In genomic region chr8:69984876-69985553, GRCm38 (mm10) we compare ENCODE assay signal across 15 mouse cellular contexts. TPM values are rescaled to one million over a fixed set of nuclear protein-coding genes. Genes with fewer than 3 reads are reported as not detected.
DNase-seq lines count a peak whose midpoint lies in the region; ATAC-seq and TF ChIP-seq lines count a peak whose summit lies in the region.
"Had no signal": no experiment of that assay in that cellular context is flagged by ENCODE, and none has a peak within 500 bp of the region (broad histone marks: within the 10 kb centered on the region; RNA-seq: fewer than 3 reads in every experiment).

No protein-coding gene starts in this region.

- H3K36me3 ChIP-seq in thymus, adult 2 months (ENCODE audit: control insufficient read depth, insufficient read depth, low read length), result no peaks in the 10 kb centered on the region
- no peaks in the 10 kb centered on the region for H3K36me3 ChIP-seq in midbrain, embryonic 16.5 days (ENCODE audit: control insufficient read depth, insufficient read depth, low read length)
- H3K36me3 ChIP-seq: midbrain, embryonic 15.5 days had no signal

- no peak overlapping the region for H3K4me3 ChIP-seq in thymus, adult 2 months (ENCODE audit: control insufficient read depth, insufficient read depth, low read length)
- H3K4me3 ChIP-seq in midbrain, embryonic 16.5 days (ENCODE audit: low read depth, low read length), result no peak overlapping the region
- H3K4me3 ChIP-seq: kidney, embryonic 15.5 days; midbrain, embryonic 15.5 days had no signal

- no peak for TF ChIP-seq POLR2A in thymus, adult 2 months (IDR thresholded peaks at IDR 0.05; ENCODE audit: control insufficient read depth, extremely low read depth, insufficient read depth, low read length, poor library complexity)

- H3K4me1 ChIP-seq in thymus, adult 2 months (replicated peaks; ENCODE audit: control insufficient read depth, insufficient read depth, low read length), result peaks cover 6% of the 10 kb centered on the region
- no peaks in the 10 kb centered on the region for H3K4me1 ChIP-seq in midbrain, embryonic 16.5 days (ENCODE audit: control insufficient read depth, insufficient read depth, low read length)
- H3K4me1 ChIP-seq: kidney, embryonic 15.5 days; midbrain, embryonic 15.5 days had no signal

- ATAC-seq in midbrain, embryonic 16.5 days, result no peak
- ATAC-seq: midbrain, embryonic 15.5 days had no signal

- no peaks in the 10 kb centered on the region for H3K27me3 ChIP-seq in thymus, adult 2 months (ENCODE audit: control insufficient read depth, insufficient read depth, low read length)
- no peaks in the 10 kb centered on the region for H3K27me3 ChIP-seq in midbrain, embryonic 16.5 days (ENCODE audit: control insufficient read depth, insufficient read depth, low read depth, low read length)
- H3K27me3 ChIP-seq: kidney, embryonic 15.5 days; midbrain, embryonic 15.5 days had no signal

- WGBS in thymus, adult 2 months, result 47% methylated on average over 2 of the region's 2 CpGs
- 95% methylated on average over 2 of the region's 2 CpGs for WGBS in midbrain, embryonic 16.5 days

- TF ChIP-seq CTCF in thymus, adult 2 months (IDR thresholded peaks at IDR 0.05; ENCODE audit: borderline replicate concordance, control insufficient read depth, extremely low read depth, insufficient read depth, low read length, poor library complexity), result no peak

- H3K27ac ChIP-seq in thymus, adult 2 months (ENCODE audit: control insufficient read depth, insufficient read depth, low read length), result no peak overlapping the region
- H3K27ac ChIP-seq in midbrain, embryonic 16.5 days (ENCODE audit: low read length), result no peak overlapping the region
- H3K27ac ChIP-seq: kidney, embryonic 15.5 days; midbrain, embryonic 15.5 days had no signal

- no peak overlapping the region for H3K4me2 ChIP-seq in midbrain, embryonic 16.5 days (ENCODE audit: low read length)
- H3K4me2 ChIP-seq: kidney, embryonic 15.5 days; liver, embryonic 11.5 days; midbrain, embryonic 15.5 days had no signal

- no peak overlapping the region for H3K9ac ChIP-seq in midbrain, embryonic 16.5 days (ENCODE audit: low read depth, low read length)
- H3K9ac ChIP-seq: kidney, embryonic 15.5 days; midbrain, embryonic 15.5 days had no signal

- peak; percentile 30 for DNase-seq in kidney, postnatal 14 days
- no peak for DNase-seq in kidney, postnatal 36 days
- peak; percentile 53 for DNase-seq in CD4-positive helper T cell, adult 2 months (ENCODE audit: low read depth, low spot score)
- DNase-seq in induced T-regulatory cell, adult 2 months (ENCODE audit: low read depth), result peak; percentile 70
- peak; percentile 38 for DNase-seq in thymus, adult 2 months
- no peak for DNase-seq in retina, postnatal 1 day
- no peak for DNase-seq in embryo, embryonic 10.5 days (ENCODE audit: low spot score)
- DNase-seq: adrenal gland, postnatal 36 days; cerebellum, postnatal 25 days; gastrocnemius, postnatal 36 days; lung, postnatal 14 days had no signal

- H3K9me3 ChIP-seq in midbrain, embryonic 16.5 days (replicated peaks; ENCODE audit: control insufficient read depth, low read length, poor library complexity, severe bottlenecking), result no peaks in the 10 kb centered on the region
- H3K9me3 ChIP-seq: kidney, embryonic 15.5 days; midbrain, embryonic 15.5 days had no signal

RNA-seq across cellular contexts. Expression of gene Gatad2a, which starts 11.2 kb away (rescaled TPM):
- 84.5 and 116 TPM in 2 replicates for polyA plus RNA-seq in thymus, adult 2 months (2012; rRNA removed)
- 15.8 and 19.1 TPM in 2 replicates for polyA plus RNA-seq in midbrain, embryonic 16.5 days (2015; fragmentation: Nextera tagmentation; extraction: Ambion mirVana)

RNA-seq across cellular contexts. Expression of gene Mau2, which starts 57.5 kb away (rescaled TPM):
- 186 and 190 TPM in 2 replicates for polyA plus RNA-seq in thymus, adult 2 months (2012; rRNA removed)
- 75.8 and 79.0 TPM in 2 replicates for polyA plus RNA-seq in midbrain, embryonic 16.5 days (2015; fragmentation: Nextera tagmentation; extraction: Ambion mirVana)

RNA-seq across cellular contexts. Expression of gene Sugp1, which starts 57.6 kb away (rescaled TPM):
- 17.8 and 18.1 TPM in 2 replicates for polyA plus RNA-seq in thymus, adult 2 months (2012; rRNA removed)
- 58.4 and 61.9 TPM in 2 replicates for polyA plus RNA-seq in midbrain, embryonic 16.5 days (2015; fragmentation: Nextera tagmentation; extraction: Ambion mirVana)

Comparison
In these comparisons a context has a peak if more than half of its experiments do, and no peak if none do; other contexts are left out.
1. DNase-seq: peak in kidney, postnatal 14 days (single experiment), CD4-positive helper T cell, adult 2 months (single experiment), induced T-regulatory cell, adult 2 months (single experiment) and thymus, adult 2 months (single experiment); none in kidney, postnatal 36 days (0 of 2), retina, postnatal 1 day (single experiment) and embryo, embryonic 10.5 days (single experiment).